Mouse (Mus musculus): ENCODE measurements around the gene Msx1.

DNA sequence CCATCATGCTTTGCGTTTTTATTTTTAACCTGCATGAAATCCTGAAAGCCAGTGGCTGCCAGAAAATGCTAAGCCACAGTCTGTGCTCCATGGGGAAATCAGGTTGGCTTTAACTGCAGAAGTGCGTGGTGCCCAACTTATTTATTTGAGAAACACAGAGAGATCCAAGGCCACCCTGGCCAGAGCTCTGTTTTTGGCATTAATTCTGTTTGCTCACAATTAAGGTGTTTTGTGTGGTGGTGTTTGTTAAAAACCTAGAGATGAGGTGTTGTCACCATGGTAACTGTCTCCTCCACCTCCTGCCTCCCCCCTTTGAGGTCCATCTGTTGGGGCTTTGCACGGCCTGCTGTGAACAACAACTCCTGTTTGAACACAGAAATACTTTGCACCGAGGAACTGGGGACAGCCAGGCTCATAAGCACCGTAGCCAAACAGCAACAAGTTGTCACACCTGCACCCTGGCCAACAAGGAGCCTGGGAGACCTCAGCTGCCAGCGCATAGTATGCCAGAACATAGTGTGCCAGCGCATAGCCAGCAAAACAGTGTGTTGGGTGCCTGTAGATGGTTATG, 35.9 kb upstream of the Msx1 start:
- TF ChIP-seq TAL1 (IDR thresholded peaks at IDR 0.05; ENCODE audit: low read length): no peak
- no peak for TF ChIP-seq GATA1 (IDR thresholded peaks at IDR 0.05; ENCODE audit: low read length)
